Mouse (Mus musculus): ENCODE results near the gene Adgrl3. TPM values are rescaled to one million over a fixed set of nuclear protein-coding genes. Genes with fewer than 3 reads are reported as not detected.
A peak's percentile ranks its signal among the peaks of the same experiment; 100 is the strongest.

Gene Adgrl3
- polyA plus RNA-seq, 1 experiment from 2014 or later, result 51.3 TPM

DNA sequence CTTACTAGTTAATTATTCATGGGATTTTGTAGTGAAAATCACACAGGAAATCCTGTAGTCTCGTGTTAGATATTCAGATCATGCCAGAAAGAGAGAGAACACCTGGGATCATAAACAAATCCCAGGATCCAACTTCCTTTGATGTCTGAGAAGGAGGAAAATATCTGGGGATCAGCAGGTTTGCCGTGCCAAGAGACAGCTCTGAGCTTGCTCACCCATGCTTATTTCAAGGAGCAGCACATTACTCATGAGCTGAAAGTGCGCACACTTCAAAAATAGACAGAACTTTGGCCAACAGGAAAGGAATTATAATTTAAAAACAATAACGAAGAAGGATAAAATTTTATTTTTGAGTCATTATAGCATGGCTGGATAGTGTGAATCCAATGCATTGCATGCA, 446.0 kb downstream of the Adgrl3 start:
- Histone ChIP-seq H3K9me3 (no peaks in the 10 kb centered on the region), H3K4me2 (replicated peaks) (no peak overlapping the region), H3K4me1 (no peaks in the 10 kb centered on the region), H3K9ac (replicated peaks) (no peak overlapping the region), H3K27ac (replicated peaks) (no peak overlapping the region), H3K27me3 (no peaks in the 10 kb centered on the region), H3K36me3 (no peaks in the 10 kb centered on the region), H3K4me3 (no peak overlapping the region)
- 80% methylated on average over 4 of the region's 4 CpGs for WGBS
- ATAC-seq (replicated peaks), result no peak

DNA sequence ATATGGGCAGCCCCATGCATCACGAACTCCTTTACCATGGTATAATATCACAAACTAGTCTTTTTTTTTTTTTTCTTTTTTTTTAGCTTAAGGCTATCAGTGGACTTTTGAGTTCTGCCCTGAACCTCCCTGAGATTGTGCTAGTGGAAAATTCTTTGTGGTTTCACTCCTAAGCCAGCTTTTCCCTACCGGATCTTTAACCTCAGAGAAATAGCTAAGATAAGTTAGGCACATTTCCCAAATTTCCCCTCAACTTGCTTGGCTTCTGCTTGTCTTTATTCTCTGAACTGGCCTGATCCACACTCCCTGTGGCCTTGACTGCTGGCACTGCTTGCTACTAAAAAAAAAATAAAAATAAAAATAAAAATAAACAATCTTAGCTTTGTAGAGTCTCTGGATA, 454.7 kb downstream of the Adgrl3 start:
- 89% methylated on average over 2 of the region's 2 CpGs for WGBS
- H3K9me3 ChIP-seq, result no peaks in the 10 kb centered on the region
- no peaks in the 10 kb centered on the region for H3K36me3 ChIP-seq
- no peaks in the 10 kb centered on the region for H3K4me1 ChIP-seq
- no peak overlapping the region for H3K27ac ChIP-seq (replicated peaks)
- H3K4me3 ChIP-seq, result no peak overlapping the region
- no peak for ATAC-seq (replicated peaks)
- no peak overlapping the region for H3K9ac ChIP-seq (replicated peaks)
- no peaks in the 10 kb centered on the region for H3K27me3 ChIP-seq
- H3K4me2 ChIP-seq (replicated peaks), result no peak overlapping the region

DNA sequence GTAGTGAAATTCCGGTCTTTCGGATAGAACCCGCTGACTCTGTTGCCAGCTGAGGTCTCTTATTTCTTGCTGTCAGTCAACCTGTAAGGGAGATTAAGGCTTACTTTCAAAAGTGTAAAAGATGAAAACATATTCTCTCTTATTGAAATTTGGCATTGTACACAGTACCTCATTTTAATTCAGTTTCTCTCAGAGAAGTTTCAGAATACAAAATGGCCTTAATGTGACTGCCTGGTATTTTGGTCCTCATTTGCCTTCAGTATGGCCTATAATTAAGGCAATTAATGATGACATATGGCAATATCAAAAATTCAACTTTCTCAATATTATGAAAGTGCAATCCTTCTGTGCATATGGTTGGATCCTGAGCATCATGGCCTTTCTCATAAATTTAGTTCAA, 455.5 kb downstream of the Adgrl3 start:
- WGBS, result 61% methylated on average over 3 of the region's 3 CpGs

DNA sequence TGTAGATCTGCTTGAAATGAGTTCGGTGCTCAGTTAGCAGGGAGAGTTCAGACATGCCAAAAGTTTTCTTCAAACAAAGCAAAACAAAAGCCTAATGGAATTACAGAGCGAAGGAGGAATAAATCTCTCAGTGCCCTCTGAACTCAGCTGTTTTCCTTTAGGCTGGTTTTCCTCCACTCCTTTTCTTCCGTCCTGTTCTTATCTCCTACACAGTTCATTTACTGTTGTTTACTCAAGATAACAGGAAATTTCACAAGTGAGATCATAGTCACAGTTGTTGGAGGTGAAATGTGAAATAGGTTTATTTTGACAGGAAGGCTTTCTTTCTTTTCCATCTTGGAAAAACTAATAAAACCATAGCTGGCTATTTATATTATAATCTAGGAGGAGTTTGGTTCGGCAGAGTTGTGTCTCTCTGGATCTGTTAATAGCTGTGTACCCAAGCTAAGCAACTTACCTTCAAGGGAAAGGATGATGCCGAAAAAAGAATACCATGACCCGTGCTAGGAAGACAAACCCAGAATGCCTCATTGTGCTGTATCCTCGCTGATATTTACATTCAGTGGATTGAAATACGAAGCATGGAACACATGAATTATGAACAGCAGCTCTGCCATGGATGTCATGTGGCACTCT, 456.2 kb downstream of the Adgrl3 start:
- H3K27me3 ChIP-seq, result no peaks in the 10 kb centered on the region
- ATAC-seq (replicated peaks), result no peak
- no peak overlapping the region for H3K9ac ChIP-seq (replicated peaks)
- H3K27ac ChIP-seq (replicated peaks), result no peak overlapping the region
- no peaks in the 10 kb centered on the region for H3K4me1 ChIP-seq
- 73% methylated on average over 8 of the region's 8 CpGs for WGBS
- no peaks in the 10 kb centered on the region for H3K9me3 ChIP-seq
- no peaks in the 10 kb centered on the region for H3K36me3 ChIP-seq
- H3K4me2 ChIP-seq (replicated peaks), result no peak overlapping the region
- no peak overlapping the region for H3K4me3 ChIP-seq

More for the DNA sequence above, 455.5 kb downstream of the Adgrl3 start:
- Histone ChIP-seq H3K9ac (replicated peaks) (no peak overlapping the region), H3K9me3 (no peaks in the 10 kb centered on the region), H3K4me3 (no peak overlapping the region), H3K27me3 (no peaks in the 10 kb centered on the region), H3K36me3 (no peaks in the 10 kb centered on the region), H3K4me1 (no peaks in the 10 kb centered on the region), H3K27ac (replicated peaks) (no peak overlapping the region), H3K4me2 (replicated peaks) (no peak overlapping the region)
- ATAC-seq (replicated peaks), result peak; percentile 55; the same call in 1 of the 2 replicates

DNA sequence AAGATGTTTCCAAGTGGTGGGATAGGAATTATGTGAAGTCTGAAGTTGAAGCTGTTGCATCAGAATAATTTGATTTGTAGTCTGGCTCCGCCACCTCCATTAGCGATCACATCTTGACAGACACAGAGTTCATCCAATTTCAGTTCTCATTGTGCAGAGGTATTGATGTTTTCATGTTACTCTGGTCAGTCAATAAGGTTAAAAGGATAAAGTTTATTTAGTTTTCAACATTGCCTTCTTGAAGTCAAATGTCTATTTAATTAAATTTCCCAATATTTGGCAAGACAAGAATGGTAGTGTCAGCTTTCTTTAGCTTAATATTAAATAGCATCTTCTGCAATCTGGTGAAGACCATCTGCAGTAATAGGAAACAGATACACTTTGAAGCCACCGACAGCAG, 461.0 kb downstream of the Adgrl3 start:
- Histone ChIP-seq H3K36me3 (no peaks in the 10 kb centered on the region), H3K9me3 (no peaks in the 10 kb centered on the region), H3K27me3 (no peaks in the 10 kb centered on the region), H3K27ac (replicated peaks) (no peak overlapping the region), H3K4me1 (no peaks in the 10 kb centered on the region), H3K4me2 (replicated peaks) (no peak overlapping the region), H3K4me3 (no peak overlapping the region), H3K9ac (replicated peaks) (no peak overlapping the region)
- no peak for ATAC-seq (replicated peaks)
- 80% methylated on average over 3 of the region's 3 CpGs for WGBS

DNA sequence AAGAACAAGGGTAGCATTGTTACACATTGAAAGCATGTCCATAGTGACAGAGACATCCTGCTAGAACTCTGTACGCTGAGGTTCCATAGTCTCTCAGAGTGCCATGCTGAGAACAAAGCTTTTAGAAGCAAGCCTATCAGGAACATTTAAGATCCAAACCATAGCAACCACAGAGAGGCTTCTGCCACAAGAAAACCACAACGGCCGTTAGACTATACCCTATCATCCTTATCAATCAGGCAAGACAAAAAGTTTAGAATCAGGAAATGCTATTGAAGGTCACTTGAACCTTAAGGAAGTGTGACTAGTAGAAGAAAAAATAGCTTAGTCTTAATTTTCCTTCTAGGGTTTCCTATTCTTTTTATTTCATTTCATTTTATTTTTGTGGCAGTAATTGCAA, 464.0 kb downstream of the Adgrl3 start:
- ATAC-seq (replicated peaks), result no peak
- Histone ChIP-seq H3K27ac (replicated peaks) (no peak overlapping the region), H3K36me3 (no peaks in the 10 kb centered on the region), H3K27me3 (no peaks in the 10 kb centered on the region), H3K9me3 (no peaks in the 10 kb centered on the region), H3K9ac (replicated peaks) (no peak overlapping the region), H3K4me1 (no peaks in the 10 kb centered on the region), H3K4me3 (no peak overlapping the region), H3K4me2 (replicated peaks) (no peak overlapping the region)
- whole genome bisulfite sequencing, result 58% methylated on average over 3 of the region's 3 CpGs

DNA sequence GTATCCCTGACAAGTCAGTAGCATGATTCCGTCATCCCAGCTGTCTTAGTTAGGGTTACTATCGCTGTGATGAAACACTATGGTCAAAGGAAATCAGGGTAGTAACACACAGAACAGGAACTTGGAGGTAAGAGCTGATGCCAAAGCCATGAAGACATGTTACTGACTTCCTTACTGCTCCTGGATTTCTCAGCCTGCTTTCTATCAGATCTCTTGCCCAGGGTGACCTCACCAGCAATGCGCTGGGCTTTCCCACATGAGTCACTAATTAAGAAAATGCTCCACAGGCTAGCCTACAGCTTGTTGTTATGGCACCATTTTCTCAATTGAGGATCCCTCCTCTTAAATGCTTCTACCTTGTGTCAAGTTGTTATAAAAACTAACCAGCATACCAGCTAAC, 481.1 kb downstream of the Adgrl3 start:
- no peak overlapping the region for H3K4me3 ChIP-seq
- no peak overlapping the region for H3K4me2 ChIP-seq (replicated peaks)
- no peak overlapping the region for H3K9ac ChIP-seq (replicated peaks)
- no peaks in the 10 kb centered on the region for H3K9me3 ChIP-seq
- WGBS, result 92% methylated on average over 3 of the region's 3 CpGs
- H3K27ac ChIP-seq (replicated peaks), result no peak overlapping the region
- no peaks in the 10 kb centered on the region for H3K4me1 ChIP-seq
- no peaks in the 10 kb centered on the region for H3K27me3 ChIP-seq
- no peaks in the 10 kb centered on the region for H3K36me3 ChIP-seq
- ATAC-seq (replicated peaks), result no peak

DNA sequence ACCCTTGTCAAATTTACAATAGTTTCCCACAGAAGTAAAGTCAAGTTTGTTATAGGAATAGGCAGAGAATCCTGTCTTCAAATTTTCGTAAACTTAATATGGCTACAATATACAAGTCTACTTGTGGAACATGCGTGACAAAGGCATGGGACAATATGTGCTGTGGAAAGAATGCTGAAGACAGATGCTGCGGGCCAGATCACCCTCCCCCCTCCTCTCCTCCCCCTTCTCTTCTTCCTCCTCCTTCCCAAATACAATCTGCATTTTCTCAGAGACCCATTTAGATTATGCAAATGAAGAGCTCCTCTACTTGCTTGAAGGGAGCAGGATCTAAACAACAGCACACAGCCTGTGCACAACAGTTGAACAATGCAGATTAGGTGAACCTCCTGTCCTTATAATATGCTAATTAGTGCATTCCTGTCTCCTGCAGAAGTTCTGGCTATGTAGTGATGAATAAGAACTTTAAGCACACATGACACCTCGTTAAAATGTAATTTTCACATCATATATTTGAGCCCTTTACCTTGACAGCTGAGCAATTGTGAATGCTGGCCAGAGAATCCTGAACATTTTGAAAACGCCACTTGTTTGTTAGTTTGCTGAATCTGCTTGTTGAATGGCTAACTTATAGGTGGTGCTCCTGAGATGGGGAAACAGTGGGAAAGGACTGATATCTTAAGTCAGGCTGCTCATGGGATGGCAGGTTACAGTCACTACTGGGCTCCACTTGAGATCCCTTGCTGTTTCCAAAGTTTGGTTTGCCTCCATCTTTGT, 499.0 kb downstream of the Adgrl3 start:
- ATAC-seq (replicated peaks), result 0 out of 2 replicates have a peak, but pooled peaks have one; percentile 64
- Histone ChIP-seq H3K36me3 (no peaks in the 10 kb centered on the region), H3K4me3 (no peak overlapping the region), H3K27ac (replicated peaks) (no peak overlapping the region), H3K27me3 (no peaks in the 10 kb centered on the region), H3K4me1 (peaks cover 16% of the 10 kb centered on the region), H3K4me2 (replicated peaks) (no peak overlapping the region), H3K9me3 (no peaks in the 10 kb centered on the region), H3K9ac (replicated peaks) (no peak overlapping the region)
- WGBS, result 19% methylated on average over 5 of the region's 5 CpGs

DNA sequence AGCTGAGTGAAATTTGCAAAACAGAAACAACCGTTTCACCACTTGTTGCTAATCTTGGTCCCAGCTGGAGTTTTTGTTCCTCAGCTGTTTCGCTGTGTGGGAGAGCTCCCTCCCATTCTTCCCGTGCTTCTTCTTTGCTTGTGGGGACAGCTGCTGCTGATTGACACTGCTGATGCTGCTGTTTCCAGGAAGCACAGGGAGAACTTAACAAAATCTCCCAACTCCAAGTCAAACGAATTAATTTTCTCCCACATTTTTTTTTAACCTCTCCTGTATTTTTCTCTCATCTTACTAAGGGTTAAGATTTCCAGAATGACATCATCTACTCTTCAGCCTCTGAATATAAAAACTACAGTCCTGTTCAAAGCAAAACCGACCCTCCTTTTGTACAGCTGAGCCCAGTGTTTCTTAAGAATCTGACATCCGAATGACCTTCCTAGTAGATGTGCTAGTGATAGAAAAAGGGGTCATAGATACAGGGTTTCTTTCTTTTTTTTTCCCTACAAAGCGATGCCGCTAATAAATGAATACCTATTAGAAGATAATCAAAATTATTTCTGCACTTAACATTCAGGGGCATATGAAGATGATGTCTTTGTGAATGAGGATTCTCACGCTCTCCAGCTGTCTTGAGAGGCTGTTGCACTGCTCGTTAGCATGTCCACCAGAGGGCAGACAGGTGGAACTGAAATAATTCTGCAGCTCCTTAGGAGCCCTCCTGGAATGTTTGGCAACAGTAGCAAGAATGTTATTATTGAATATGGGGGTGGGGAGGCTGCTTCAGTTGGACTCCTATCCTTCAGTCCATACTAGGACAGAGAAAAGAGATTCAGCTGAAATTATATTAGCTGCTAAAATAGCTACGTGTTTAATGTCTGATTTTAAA, 499.8 kb downstream of the Adgrl3 start:
- Histone ChIP-seq H3K4me2 (replicated peaks) (no peak overlapping the region), H3K36me3 (no peaks in the 10 kb centered on the region), H3K9ac (replicated peaks) (no peak overlapping the region), H3K4me3 (no peak overlapping the region), H3K27ac (replicated peaks) (no peak overlapping the region), H3K4me1 (peaks cover 16% of the 10 kb centered on the region), H3K9me3 (no peaks in the 10 kb centered on the region), H3K27me3 (no peaks in the 10 kb centered on the region)
- 13% methylated on average over 11 of the region's 11 CpGs for WGBS
- peak; percentile 70 for ATAC-seq (replicated peaks)

DNA sequence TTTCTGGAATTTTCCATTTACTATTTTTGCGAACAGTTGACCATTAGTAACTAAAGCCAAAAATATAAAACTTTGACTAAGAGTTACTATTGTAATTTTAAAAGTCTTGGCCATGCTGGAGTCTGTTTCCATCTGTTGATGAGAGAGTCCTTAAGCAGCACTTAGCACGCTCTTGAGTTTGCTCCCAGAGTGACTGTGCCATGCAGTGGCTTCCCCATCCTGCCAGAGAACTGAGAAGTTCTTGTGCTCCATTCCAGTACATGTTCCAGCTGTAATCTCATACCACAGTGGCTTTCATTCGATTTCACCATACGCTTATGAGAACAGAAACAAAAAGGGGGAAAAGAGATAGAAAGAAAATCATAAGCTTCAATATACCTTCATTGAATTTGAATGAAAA, 502.8 kb downstream of the Adgrl3 start:
- Histone ChIP-seq H3K9me3 (no peaks in the 10 kb centered on the region), H3K27ac (replicated peaks) (no peak overlapping the region), H3K27me3 (no peaks in the 10 kb centered on the region), H3K4me3 (no peak overlapping the region), H3K9ac (replicated peaks) (no peak overlapping the region), H3K36me3 (no peaks in the 10 kb centered on the region), H3K4me1 (peaks cover 16% of the 10 kb centered on the region), H3K4me2 (replicated peaks) (no peak overlapping the region)
- WGBS, result 95% methylated on average over 4 of the region's 4 CpGs
- no peak for ATAC-seq (replicated peaks)

DNA sequence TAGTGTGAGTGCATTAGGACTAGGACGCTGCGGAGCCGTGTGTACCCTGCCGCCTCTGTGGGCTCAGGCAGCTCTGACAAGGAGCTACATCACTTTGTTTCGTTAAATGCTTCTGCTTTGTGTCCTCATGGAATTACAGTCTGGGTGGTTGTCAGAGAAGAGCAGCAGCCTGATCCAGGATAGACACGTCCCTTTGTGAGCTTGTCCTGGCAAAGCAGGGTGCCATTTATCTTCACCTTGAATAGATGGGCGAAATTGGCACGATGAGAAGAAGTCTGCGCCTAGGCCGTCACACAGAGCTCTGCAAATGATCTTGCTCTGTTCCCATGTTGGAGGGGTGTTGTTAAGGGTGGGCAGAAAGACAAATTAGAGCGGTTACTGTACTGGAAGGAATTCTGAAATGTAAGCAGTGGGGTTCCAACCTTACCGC, 504.6 kb downstream of the Adgrl3 start:
- Histone ChIP-seq H3K4me3 (no peak overlapping the region), H3K36me3 (no peaks in the 10 kb centered on the region), H3K27me3 (no peaks in the 10 kb centered on the region), H3K9ac (replicated peaks) (no peak overlapping the region), H3K9me3 (no peaks in the 10 kb centered on the region), H3K4me2 (replicated peaks) (no peak overlapping the region), H3K4me1 (peaks cover 7% of the 10 kb centered on the region), H3K27ac (replicated peaks) (no peak overlapping the region)
- ATAC-seq (replicated peaks), result peak; percentile 61; the same call in 1 of the 2 replicates
- 65% methylated on average over 12 of the region's 12 CpGs for WGBS

DNA sequence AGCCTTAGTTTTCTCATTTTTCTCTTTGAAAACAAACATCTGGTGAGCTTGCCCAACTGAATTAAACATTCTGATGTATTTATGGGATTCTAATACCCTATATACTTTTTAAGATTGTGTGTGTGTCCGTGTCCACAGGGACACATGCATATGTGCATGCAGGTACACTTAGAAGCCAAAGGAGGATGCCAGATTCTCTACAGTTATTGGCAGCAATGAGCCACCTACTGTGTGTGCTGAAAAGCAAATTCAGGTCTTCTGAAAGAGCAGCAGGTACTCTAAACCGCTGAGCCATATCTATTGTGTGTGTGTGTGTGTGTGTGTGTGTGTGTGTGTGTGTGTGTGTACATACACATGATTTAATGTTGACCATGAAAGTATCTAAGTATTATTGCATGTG, 505.4 kb downstream of the Adgrl3 start:
- Histone ChIP-seq H3K4me3 (no peak overlapping the region), H3K9me3 (no peaks in the 10 kb centered on the region), H3K4me2 (replicated peaks) (no peak overlapping the region), H3K9ac (replicated peaks) (no peak overlapping the region), H3K27ac (replicated peaks) (no peak overlapping the region), H3K4me1 (no peaks in the 10 kb centered on the region), H3K27me3 (no peaks in the 10 kb centered on the region), H3K36me3 (no peaks in the 10 kb centered on the region)
- 93% methylated on average over 2 of the region's 2 CpGs for WGBS
- no peak for ATAC-seq (replicated peaks)
